Mouse (Mus musculus) C2C12 (cell line): ENCODE results near the gene Sorcs2. TPM values are rescaled to one million over a fixed set of nuclear protein-coding genes. Genes with fewer than 3 reads are reported as not detected.

Experiments
- H3K27me3 ChIP-seq: one replicate; pipeline ENCODE4 v1.6.1; 2011; ENCODE audit not compliant: control insufficient read depth, insufficient read depth, insufficient read length
- H3K36me3 ChIP-seq: one replicate; pipeline ENCODE4 v1.6.1; 2011; ENCODE audit not compliant: control insufficient read depth, insufficient read depth
- H3K4me3 ChIP-seq: one replicate; pipeline ENCODE4 v1.5.1; 2011; ENCODE audit warnings: mild to moderate bottlenecking, control low read depth; ENCODE audit not compliant: poor library complexity, insufficient read depth, severe bottlenecking
- H3K79me2 ChIP-seq: one replicate; pipeline ENCODE4 v1.6.1; 2011; ENCODE audit not compliant: control insufficient read depth, insufficient read depth
- H3K79me3 ChIP-seq: one replicate; pipeline ENCODE4 v1.6.1; 2011; ENCODE audit warnings: low read depth, control low read depth
- H3ac ChIP-seq: one replicate; pipeline ENCODE3; 2011; ENCODE audit warnings: low read depth; ENCODE audit not compliant: control insufficient read depth, insufficient read length
- CEBPB ChIP-seq: IDR thresholded peaks from one replicate; pipeline ENCODE4 v1.6.1; 2011; ENCODE audit warnings: low read depth, mild to moderate bottlenecking, control low read depth, moderate library complexity
- CTCF ChIP-seq: IDR thresholded peaks from one replicate; pipeline ENCODE4 v1.5.1; 2011; ENCODE audit not compliant: control insufficient read depth, insufficient read depth, insufficient read length
- FOSL1 ChIP-seq: IDR thresholded peaks from one replicate; pipeline ENCODE4 v1.8.0; 2011; ENCODE audit warnings: mild to moderate bottlenecking, low read length; ENCODE audit not compliant: poor library complexity, insufficient read depth, severe bottlenecking
- MAX ChIP-seq: IDR thresholded peaks from one replicate; pipeline ENCODE4 v1.6.1; 2011; ENCODE audit warnings: mild to moderate bottlenecking, control low read depth
- MYOD1 ChIP-seq: IDR thresholded peaks from one replicate; pipeline ENCODE4 v1.6.1; 2011; ENCODE audit warnings: low read depth; ENCODE audit not compliant: control insufficient read depth, insufficient read length
- MYOG ChIP-seq: IDR thresholded peaks from one replicate; pipeline ENCODE4 v1.6.1; 2011; ENCODE audit not compliant: control insufficient read depth, insufficient read length; ENCODE audit errors: extremely low read depth
- USF1 ChIP-seq: IDR thresholded peaks from one replicate; pipeline ENCODE4 v1.6.1; 2011; ENCODE audit warnings: low read depth, mild to moderate bottlenecking, control low read depth, moderate library complexity
- polyA plus RNA-seq: library from polyadenylated mRNA; unstranded; fragments of >200 nt; fragmentation: generic; extraction: Trizol; gene quantifications from one replicate; pipeline ENCODE4 v1.2.1, GENCODE M21; 2012; ENCODE audit warnings: missing spikeins

Gene Sorcs2
- polyA plus RNA-seq, 1 experiment: 67.7 TPM

GRCm38 (mm10) chr5:36199519-36199918 is 198.4 kb downstream of the Sorcs2 start:
- Histone ChIP-seq H3K79me3 (no peaks in the 10 kb centered on the region), H3K4me3 (no peak overlapping the region), H3K27me3 (no peaks in the 10 kb centered on the region), H3K79me2 (no peaks in the 10 kb centered on the region), H3ac (no peak overlapping the region), H3K36me3 (no peaks in the 10 kb centered on the region)
- TF ChIP-seq USF1 (no peak), FOSL1 (no peak), MYOD1 (no peak), CTCF (no peak), MAX (no peak), MYOG (no peak), CEBPB (no peak)

- TF ChIP-seq MAX (no peak), CTCF (no peak), MYOD1 (no peak), USF1 (no peak), FOSL1 (no peak), MYOG (no peak), CEBPB (no peak)
- H3ac ChIP-seq: no peak overlapping the region
Measured at GRCm38 (mm10) chr5:36195436-36195835, 202.5 kb downstream of the Sorcs2 start.

GRCm38 (mm10) chr5:36194631-36195030 is 203.3 kb downstream of the Sorcs2 start:
- Histone ChIP-seq H3ac (no peak overlapping the region), H3K79me2 (no peaks in the 10 kb centered on the region), H3K79me3 (no peaks in the 10 kb centered on the region), H3K36me3 (no peaks in the 10 kb centered on the region), H3K27me3 (no peaks in the 10 kb centered on the region), H3K4me3 (no peak overlapping the region)
- TF ChIP-seq CTCF (no peak), MYOG (no peak), CEBPB (no peak), USF1 (no peak), FOSL1 (no peak), MAX (no peak), MYOD1 (no peak)

More at GRCm38 (mm10) chr5:36195436-36195835, 202.5 kb downstream of the Sorcs2 start:
- Histone ChIP-seq H3K79me2 (no peaks in the 10 kb centered on the region), H3K36me3 (no peaks in the 10 kb centered on the region), H3K27me3 (no peaks in the 10 kb centered on the region), H3K79me3 (no peaks in the 10 kb centered on the region), H3K4me3 (no peak overlapping the region)

DNA sequence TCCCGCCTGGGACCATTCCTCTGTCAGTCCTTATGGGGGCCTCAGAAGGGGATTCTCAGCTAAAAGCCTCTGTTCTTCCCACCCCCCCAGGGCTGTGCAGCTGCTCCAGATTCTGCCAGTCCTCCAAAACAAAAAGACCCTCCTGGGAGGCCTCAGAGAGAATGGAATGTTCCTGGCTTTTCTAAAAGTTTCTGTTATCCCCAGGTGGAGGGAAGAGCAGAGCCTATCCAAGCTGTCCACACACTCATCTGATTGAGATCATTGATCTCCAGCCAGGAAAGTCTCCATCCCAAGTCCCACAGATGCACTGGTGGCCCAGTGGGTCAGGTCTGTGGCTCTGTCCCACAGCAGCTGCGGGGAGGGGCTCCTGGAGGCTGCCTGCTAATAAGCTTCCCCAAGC is 205.3 kb downstream of the Sorcs2 start:
- Histone ChIP-seq H3K4me3 (no peak overlapping the region), H3ac (no peak overlapping the region), H3K36me3 (no peaks in the 10 kb centered on the region), H3K79me2 (no peaks in the 10 kb centered on the region), H3K27me3 (no peaks in the 10 kb centered on the region), H3K79me3 (no peaks in the 10 kb centered on the region)
- TF ChIP-seq MYOG (no peak), MYOD1 (no peak), FOSL1 (no peak), CEBPB (no peak), CTCF (no peak), USF1 (no peak), MAX (no peak)

DNA sequence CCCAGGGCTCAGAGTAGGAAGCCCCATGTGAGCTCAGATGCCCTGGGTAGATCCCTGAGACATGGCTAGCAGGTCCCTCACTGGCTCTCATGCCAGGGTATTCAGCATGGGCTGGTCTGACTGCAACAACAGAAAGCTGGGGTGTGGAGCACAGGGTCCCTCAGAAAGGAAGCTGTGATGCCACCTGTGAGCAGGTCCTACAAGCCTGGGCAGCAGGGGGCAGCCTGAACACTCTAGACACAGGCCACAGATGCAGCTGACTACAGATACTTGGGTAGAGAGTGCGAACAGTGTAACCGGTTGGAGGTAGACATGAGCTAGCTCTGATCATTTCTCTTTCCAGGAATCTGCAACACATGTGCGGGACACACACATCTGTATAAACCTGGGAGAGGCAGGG is 206.1 kb downstream of the Sorcs2 start:
- Histone ChIP-seq H3ac (no peak overlapping the region), H3K36me3 (no peaks in the 10 kb centered on the region), H3K79me2 (no peaks in the 10 kb centered on the region), H3K4me3 (no peak overlapping the region), H3K27me3 (no peaks in the 10 kb centered on the region), H3K79me3 (no peaks in the 10 kb centered on the region)
- TF ChIP-seq USF1 (no peak), CTCF (peak; percentile 3)

DNA sequence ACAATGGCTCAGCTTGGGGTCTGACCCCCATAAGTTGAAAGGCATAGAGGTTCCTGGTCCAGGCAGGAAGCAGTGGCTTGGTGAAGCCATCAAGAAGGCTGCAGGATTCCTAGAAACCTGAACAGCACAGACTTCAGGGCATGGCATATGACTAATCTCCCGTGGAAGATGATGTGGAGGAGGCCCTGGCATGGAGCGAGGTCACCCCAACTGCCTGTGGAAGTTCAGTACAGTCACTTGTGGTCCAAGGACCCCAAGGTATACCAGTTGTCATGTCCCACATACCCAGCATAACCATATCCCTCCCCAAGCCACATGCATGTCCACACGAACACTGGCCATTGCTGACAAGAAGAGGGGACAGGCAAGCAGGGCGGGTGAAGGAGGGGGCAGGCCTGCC is 206.7 kb downstream of the Sorcs2 start:
- no peak overlapping the region for H3ac ChIP-seq
- TF ChIP-seq USF1 (no peak), MYOD1 (no peak), CTCF (no peak), MAX (no peak), MYOG (no peak), CEBPB (no peak), FOSL1 (no peak)
- H3K79me3 ChIP-seq: no peaks in the 10 kb centered on the region
- no peaks in the 10 kb centered on the region for H3K36me3 ChIP-seq
- H3K27me3 ChIP-seq: no peaks in the 10 kb centered on the region
- no peaks in the 10 kb centered on the region for H3K79me2 ChIP-seq
- no peak overlapping the region for H3K4me3 ChIP-seq
